Mouse (Mus musculus): ENCODE results near the gene Hcn2.
"Not testable (repeated sequence)": the region's sequence is repeated elsewhere in the genome, so short reads cannot be mapped to it uniquely, and the experiment has no call there.

The Hcn2 gene

GRCm38 (mm10) chr10:79688720-79689119 is 27.7 kb upstream of the Hcn2 start, which contains the start of gene Gzmm:
Gene Gzmm, plus strand, starts transcription at chr10:79689020.
- no peak for DNase-seq

- DNase-seq, result no peak
Measured at GRCm38 (mm10) chr10:79689178-79689577, 27.3 kb upstream of the Hcn2 start.

GRCm38 (mm10) chr10:79691986-79692548 is 24.4 kb upstream of the Hcn2 start:
- no peak for DNase-seq

- DNase-seq, result no peak
Measured at GRCm38 (mm10) chr10:79693580-79694378, 22.7 kb upstream of the Hcn2 start.

- DNase-seq, result no peak
Measured at GRCm38 (mm10) chr10:79694379-79694655, 22.1 kb upstream of the Hcn2 start.

GRCm38 (mm10) chr10:79695231-79696128 is 21.0 kb upstream of the Hcn2 start:
- peak; percentile 82 to 89 for DNase-seq

- peak in 1 of 2 experiments; percentile 48 for DNase-seq
Measured at GRCm38 (mm10) chr10:79696129-79696651, 20.2 kb upstream of the Hcn2 start.

GRCm38 (mm10) chr10:79697916-79698315 is 18.5 kb upstream of the Hcn2 start:
- no peak for DNase-seq

GRCm38 (mm10) chr10:79698459-79698858 is 18.0 kb upstream of the Hcn2 start:
- DNase-seq, result no peak

- no peak for DNase-seq
Measured at GRCm38 (mm10) chr10:79700676-79701075, 15.8 kb upstream of the Hcn2 start.

GRCm38 (mm10) chr10:79701443-79702129 is 14.8 kb upstream of the Hcn2 start:
- DNase-seq, result peak; percentile 53 to 76

- not testable (repeated sequence) for DNase-seq
Measured at GRCm38 (mm10) chr10:79702970-79703369, 13.5 kb upstream of the Hcn2 start.

GRCm38 (mm10) chr10:79703541-79703940 is 12.9 kb upstream of the Hcn2 start:
- DNase-seq, result no peak

GRCm38 (mm10) chr10:79704065-79704969 is 12.1 kb upstream of the Hcn2 start, which contains the start of gene Bsg:
Gene Bsg, plus strand, starts transcription at chr10:79704491.
- DNase-seq, result peak; percentile 99 to 100

- no peak for DNase-seq
Measured at GRCm38 (mm10) chr10:79704970-79705360, 11.5 kb upstream of the Hcn2 start.

- no peak for DNase-seq
Measured at GRCm38 (mm10) chr10:79705951-79706350, 10.5 kb upstream of the Hcn2 start.

GRCm38 (mm10) chr10:79706406-79707094 is 9.9 kb upstream of the Hcn2 start:
- DNase-seq, result peak in 1 of 2 experiments; percentile 62

GRCm38 (mm10) chr10:79707162-79707561 is 9.3 kb upstream of the Hcn2 start:
- DNase-seq, result no peak

GRCm38 (mm10) chr10:79707759-79708158 is 8.7 kb upstream of the Hcn2 start:
- DNase-seq, result no peak

- DNase-seq, result no peak
Measured at GRCm38 (mm10) chr10:79708668-79709067, 7.8 kb upstream of the Hcn2 start.

- no peak for DNase-seq
Measured at GRCm38 (mm10) chr10:79709307-79709706, 7.1 kb upstream of the Hcn2 start.

Measured in kidney, postnatal 25 days (tissue).